Mouse (Mus musculus) layer of hippocampus, adult 11-12 months (tissue): ENCODE measurements around the gene Ttyh1.
"Not testable (repeated sequence)": the region's sequence is repeated elsewhere in the genome, so short reads cannot be mapped to it uniquely, and the experiment has no call there.

Experiments
- DNase-seq: peaks from one replicate; pipeline ENCODE4 v3.0.0; 2022; ENCODE audit warnings: low spot score

Ttyh1 gene

GRCm38 (mm10) chr7:4143506-4143905, 24.3 kb downstream of the Ttyh1 start:
- no peak for DNase-seq

DNA sequence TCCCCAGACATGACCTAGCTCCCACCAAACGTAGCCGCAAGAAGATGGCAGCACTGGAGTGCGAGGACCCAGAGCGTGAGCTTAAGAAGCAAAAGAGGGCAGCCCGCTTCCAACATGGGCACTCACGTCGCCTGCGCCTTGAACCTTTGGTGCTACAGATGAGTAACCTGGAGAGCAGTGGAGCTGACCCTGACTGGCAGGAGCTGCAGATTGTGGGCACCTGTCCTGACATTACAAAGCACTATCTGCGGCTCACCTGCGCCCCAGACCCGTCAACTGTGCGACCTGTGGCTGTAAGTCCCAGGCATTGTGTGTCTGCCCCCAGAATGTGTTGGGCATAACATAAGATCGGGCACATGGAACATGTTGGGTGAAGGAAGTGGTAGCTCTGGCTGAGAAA, 24.8 kb downstream of the Ttyh1 start:
- DNase-seq: peak; percentile 9

- DNase-seq: peak; percentile 17
These were observed 25.8 kb downstream of the Ttyh1 start for GRCm38 (mm10) chr7:4144766-4145551.

DNA sequence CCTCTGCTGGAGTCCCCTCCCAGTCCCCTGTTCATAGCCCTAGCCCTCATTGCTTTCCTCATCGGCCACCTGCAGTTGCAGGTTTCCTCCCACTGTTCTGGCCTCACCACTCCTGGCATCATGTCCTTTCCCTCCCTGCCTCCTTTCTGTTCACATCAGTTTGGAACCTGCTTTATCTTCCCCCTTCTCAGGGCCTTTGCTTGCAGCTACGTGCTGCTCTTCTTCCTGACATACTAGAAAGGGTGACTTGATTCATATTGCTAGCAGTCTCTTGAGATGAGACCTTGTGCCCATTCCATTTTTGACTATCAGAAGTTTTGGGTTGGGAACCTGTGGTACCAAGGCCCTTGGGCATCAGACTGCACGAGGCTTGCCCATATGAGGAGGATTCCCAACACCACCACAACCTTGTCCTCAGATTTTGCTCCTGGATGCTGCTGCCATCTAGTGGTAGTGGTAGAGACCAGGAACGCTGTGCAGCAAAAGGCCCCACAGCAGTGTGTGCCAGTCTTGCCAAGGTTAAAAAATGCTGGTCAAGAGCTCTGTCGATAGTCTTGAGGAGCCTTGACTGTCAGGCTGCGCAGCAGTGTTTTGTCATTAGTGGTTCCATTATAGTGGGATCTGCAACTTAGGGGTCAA, 26.5 kb downstream of the Ttyh1 start:
- peak; percentile 56 for DNase-seq

DNA sequence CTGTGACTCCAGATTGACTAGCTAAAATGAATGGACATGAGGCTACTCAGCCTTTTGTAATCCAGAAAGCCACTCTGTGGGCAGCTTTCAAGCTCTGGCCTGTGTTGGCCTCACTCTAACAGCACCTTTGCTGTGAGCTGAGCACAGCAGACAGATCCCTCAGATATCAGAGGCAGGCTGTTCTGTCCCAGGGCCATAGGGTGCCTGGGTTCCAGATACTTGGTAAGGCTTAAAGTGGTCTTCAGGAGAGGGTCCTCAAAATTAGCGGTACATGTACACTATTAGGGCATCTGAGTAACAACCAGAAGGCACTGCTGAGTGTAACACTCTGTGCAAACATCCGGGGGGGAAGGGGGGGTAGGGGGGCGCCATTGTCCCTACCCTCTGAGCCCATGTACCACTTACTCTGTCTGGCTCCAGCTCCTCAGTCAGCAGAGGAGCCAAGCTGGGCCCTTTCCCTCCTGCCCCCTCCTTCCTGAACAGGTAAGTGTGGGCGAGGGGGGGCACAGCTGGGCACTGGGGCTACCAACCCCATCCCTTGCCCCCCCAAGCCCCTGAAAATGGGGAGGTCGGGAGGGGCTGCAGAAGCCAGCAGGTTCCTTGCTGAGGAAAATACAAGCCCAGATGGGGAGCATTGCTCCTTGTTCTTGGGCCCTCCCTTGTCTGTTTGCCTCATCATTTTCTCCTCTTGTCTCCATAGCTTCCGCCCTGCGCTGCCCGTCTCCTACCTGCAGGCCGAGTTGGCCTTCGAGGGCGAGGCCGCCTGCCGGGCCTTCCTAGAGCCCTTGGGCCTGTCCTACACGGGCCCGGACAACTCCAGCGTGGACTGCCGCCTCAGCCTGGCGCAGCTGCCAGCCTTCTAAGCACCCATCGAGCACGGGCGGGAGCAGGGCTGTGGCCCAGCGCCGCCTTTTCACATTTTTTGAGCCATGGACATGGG, 27.3 kb downstream of the Ttyh1 start:
- DNase-seq: peak; percentile 15

GRCm38 (mm10) chr7:4147371-4147770, 28.2 kb downstream of the Ttyh1 start:
- DNase-seq: peak; percentile 23

DNA sequence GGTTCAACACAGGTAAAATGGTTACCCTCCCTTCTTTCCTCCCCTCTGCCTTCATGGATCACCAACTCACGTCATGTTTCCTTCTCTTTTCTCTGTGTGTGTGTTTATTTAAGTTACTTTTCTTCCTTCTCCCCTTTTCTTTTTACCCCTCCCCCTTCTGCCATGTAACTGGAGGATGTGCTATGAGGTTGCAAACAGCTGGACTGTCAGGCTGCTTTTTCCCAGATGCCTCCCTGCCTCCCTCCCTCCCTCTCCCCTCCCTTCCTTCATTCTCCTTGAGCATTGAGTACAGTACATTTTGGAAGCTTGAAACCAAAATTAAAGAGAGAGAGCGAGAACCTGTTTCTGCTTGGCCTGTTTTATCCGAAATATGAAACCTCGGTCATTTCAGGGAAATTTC, 28.6 kb downstream of the Ttyh1 start:
- no peak for DNase-seq

- DNase-seq: peak; percentile 34
These were observed 29.4 kb downstream of the Ttyh1 start for GRCm38 (mm10) chr7:4148341-4149208.

GRCm38 (mm10) chr7:4149209-4150054, 30.2 kb downstream of the Ttyh1 start:
- peak; percentile 84 for DNase-seq

DNA sequence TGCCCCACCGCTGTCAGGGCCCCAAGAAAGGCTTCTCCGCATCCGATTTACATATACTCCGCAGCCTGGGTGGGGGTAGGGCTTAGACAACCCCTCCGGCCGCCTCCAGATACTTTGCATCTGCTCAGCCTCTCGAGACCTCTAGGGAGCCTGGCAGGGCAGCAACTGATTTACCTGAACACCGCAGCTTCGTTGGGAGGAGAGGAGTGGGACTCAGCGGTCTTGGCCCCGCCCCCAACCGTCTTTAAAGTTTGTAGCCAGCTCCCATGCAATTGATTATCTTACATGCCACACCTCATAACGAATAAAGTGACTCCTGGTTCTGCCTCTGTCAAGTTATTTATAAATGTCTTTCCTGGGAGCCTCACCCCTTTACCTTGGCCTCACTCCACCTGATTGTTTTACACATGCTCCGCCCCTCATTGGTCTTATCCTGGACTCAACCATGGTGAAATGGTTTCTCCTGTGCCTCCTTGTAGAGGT, 30.9 kb downstream of the Ttyh1 start, which contains the start of gene Leng9:
TSS of gene Leng9 (minus strand) at position 316 of the 483 bp plus-strand sequence.
- peak; percentile 47 for DNase-seq

DNA sequence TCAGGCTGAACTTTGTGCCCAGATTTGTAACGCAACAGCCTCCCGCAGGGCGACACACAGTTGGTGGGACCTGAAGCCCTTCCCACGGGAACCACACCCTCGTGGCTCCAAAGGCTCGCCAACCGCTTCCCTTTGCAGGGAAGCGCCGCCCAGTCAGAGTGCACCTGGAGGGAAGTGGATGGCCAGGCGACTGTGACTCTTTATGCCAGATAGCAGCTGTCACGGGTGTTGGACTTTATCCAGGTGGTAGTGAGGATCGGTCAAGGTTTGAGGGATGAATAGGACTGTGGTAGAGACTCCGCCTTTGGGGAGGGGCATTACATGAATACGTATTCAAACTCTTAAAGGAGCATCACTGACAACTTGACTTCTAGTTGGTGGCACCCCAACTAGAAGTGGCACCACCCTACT, 31.6 kb downstream of the Ttyh1 start:
- peak; percentile 52 for DNase-seq

- DNase-seq: peak; percentile 16
These were observed 32.0 kb downstream of the Ttyh1 start for GRCm38 (mm10) chr7:4151241-4151640.

GRCm38 (mm10) chr7:4154356-4154755, 35.1 kb downstream of the Ttyh1 start:
- DNase-seq: no peak

- DNase-seq: no peak
These were observed 35.8 kb downstream of the Ttyh1 start for GRCm38 (mm10) chr7:4154976-4155375.

DNA sequence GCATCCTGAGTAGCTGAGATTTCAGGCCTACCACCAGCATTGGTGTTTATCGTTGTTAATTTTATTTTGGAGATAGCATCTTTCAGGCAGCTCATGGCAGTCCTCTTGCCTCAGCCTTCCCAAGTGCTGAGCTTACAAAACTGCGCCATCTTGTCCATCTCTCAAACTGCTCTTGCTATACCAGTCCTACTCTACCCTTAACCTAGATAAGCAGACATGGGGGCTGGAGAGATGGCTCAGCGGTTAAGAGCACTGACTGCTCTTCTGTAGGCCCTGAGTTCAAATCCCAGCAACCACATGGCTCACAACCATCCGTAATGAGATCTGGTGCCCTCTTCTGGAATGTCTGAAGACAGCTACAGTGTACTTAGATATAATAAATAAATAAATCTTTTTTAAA, 42.4 kb downstream of the Ttyh1 start:
- DNase-seq: not testable (repeated sequence)

- DNase-seq: no peak
These were observed 44.4 kb downstream of the Ttyh1 start for GRCm38 (mm10) chr7:4163571-4164072.

- DNase-seq: no peak
These were observed 45.1 kb downstream of the Ttyh1 start, which contains the start of gene Cdc42ep5 for GRCm38 (mm10) chr7:4164090-4164910. TSS of gene Cdc42ep5 (minus strand) at chr7:4164860.

- DNase-seq: no peak
These were observed 46.1 kb downstream of the Ttyh1 start for GRCm38 (mm10) chr7:4165286-4165685.

- DNase-seq: no peak
These were observed 47.9 kb downstream of the Ttyh1 start for GRCm38 (mm10) chr7:4167098-4167497.
